9 mouse cellular contexts compared by ENCODE assay signal in the genomic region with DNA sequence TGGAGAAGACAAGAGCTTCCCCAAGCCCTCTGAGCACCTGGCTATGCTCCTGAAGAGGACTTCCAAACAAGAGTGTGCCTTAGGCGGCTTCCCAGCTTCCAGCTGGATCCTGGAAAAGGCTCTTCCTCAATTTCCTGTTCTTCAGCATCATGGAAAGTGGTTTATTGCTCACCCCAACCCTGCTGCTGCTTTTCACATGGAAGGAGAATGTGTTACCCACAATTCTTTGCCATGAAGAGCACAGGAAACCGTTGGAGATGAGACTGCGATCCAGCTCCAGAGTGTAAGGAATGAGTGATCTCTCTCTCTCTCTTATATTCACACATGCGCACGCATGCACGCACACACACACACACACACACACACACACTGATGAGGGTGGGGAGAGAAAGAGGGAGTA.
DNase-seq lines count a peak whose midpoint lies in the region; ATAC-seq lines count a peak whose summit lies in the region.
"Had no signal": no experiment of that assay in that cellular context is flagged by ENCODE, and none has a peak within 500 bp of the region (broad histone marks: within the 10 kb centered on the region; RNA-seq: fewer than 3 reads in every experiment).

No protein-coding gene starts in this region.

- no peaks in the 10 kb centered on the region for H3K9me3 ChIP-seq in forebrain, embryonic 10.5 days
- H3K9me3 ChIP-seq in forebrain, embryonic 11.5 days (ENCODE audit: control insufficient read depth, low read length) = no peaks in the 10 kb centered on the region
- no peaks in the 10 kb centered on the region for H3K9me3 ChIP-seq in embryonic facial prominence, embryonic 10.5 days
- no peaks in the 10 kb centered on the region for H3K9me3 ChIP-seq in heart, embryonic 13.5 days
- H3K9me3 ChIP-seq in limb, embryonic 12.5 days = no peaks in the 10 kb centered on the region

- 93% methylated on average over 6 of the region's 6 CpGs for WGBS in forebrain, embryonic 10.5 days
- 96% methylated on average over 6 of the region's 6 CpGs for WGBS in forebrain, embryonic 11.5 days
- 90% methylated on average over 6 of the region's 6 CpGs for WGBS in embryonic facial prominence, embryonic 10.5 days
- WGBS in heart, embryonic 13.5 days = 69% methylated on average over 6 of the region's 6 CpGs
- 81% methylated on average over 6 of the region's 6 CpGs for WGBS in limb, embryonic 12.5 days

- no peak for DNase-seq in forebrain, embryonic 10.5 days (ENCODE audit: extremely low spot score, low spot score)
- DNase-seq in forebrain, embryonic 11.5 days (ENCODE audit: low spot score) = no peak
- DNase-seq in embryonic facial prominence, embryonic 10.5 days (ENCODE audit: low spot score) = no peak
- DNase-seq in ovary, postnatal 36 days (ENCODE audit: low spot score) = no peak
- no peak for DNase-seq in adrenal gland, adult 2 months
- DNase-seq: cerebellum, adult 8-10 months had no signal

- peak overlapping the region; percentile 48; the same call in 1 of the 2 replicates for H3K27ac ChIP-seq in forebrain, embryonic 10.5 days
- H3K27ac ChIP-seq in forebrain, embryonic 11.5 days (ENCODE audit: low read depth, low read length) = no peak overlapping the region
- H3K27ac ChIP-seq in embryonic facial prominence, embryonic 10.5 days (replicated peaks) = peak overlapping the region; percentile 70
- H3K27ac ChIP-seq in heart, embryonic 13.5 days (replicated peaks) = peak overlapping the region; percentile 97
- H3K27ac ChIP-seq in limb, embryonic 12.5 days = peak overlapping the region; percentile 81

- no peak overlapping the region for H3K4me2 ChIP-seq in forebrain, embryonic 11.5 days (ENCODE audit: low read depth, low read length, severe bottlenecking)
- 0 out of 2 replicates have a peak overlapping the region, but pooled peaks have one; percentile 8 for H3K4me2 ChIP-seq in heart, embryonic 13.5 days
- H3K4me2 ChIP-seq in limb, embryonic 12.5 days = no peak overlapping the region

- no peak for ATAC-seq in forebrain, embryonic 11.5 days (replicated peaks; ENCODE audit: low FRiP score)
- ATAC-seq in heart, embryonic 13.5 days (ENCODE audit: extremely low read depth, insufficient number of reproducible peaks, low FRiP score, low TSS enrichment) = no peak
- no peak for ATAC-seq in limb, embryonic 12.5 days (ENCODE audit: insufficient number of reproducible peaks, insufficient read depth, low FRiP score, low TSS enrichment, low read depth)
- ATAC-seq in CD4-positive, CD25-positive, alpha-beta regulatory T cell, adult 4 months = no peak

- no peaks in the 10 kb centered on the region for H3K36me3 ChIP-seq in forebrain, embryonic 10.5 days (replicated peaks)
- no peaks in the 10 kb centered on the region for H3K36me3 ChIP-seq in forebrain, embryonic 11.5 days (ENCODE audit: control insufficient read depth, insufficient read depth, low read length)
- no peaks in the 10 kb centered on the region for H3K36me3 ChIP-seq in embryonic facial prominence, embryonic 10.5 days (replicated peaks)
- H3K36me3 ChIP-seq in heart, embryonic 13.5 days = no peaks in the 10 kb centered on the region
- H3K36me3 ChIP-seq in limb, embryonic 12.5 days = no peaks in the 10 kb centered on the region

- peaks cover 22% of the 10 kb centered on the region for H3K4me1 ChIP-seq in forebrain, embryonic 10.5 days
- no peaks in the 10 kb centered on the region for H3K4me1 ChIP-seq in forebrain, embryonic 11.5 days (replicated peaks; ENCODE audit: control insufficient read depth, insufficient read depth, low read length)
- peaks cover 48% of the 10 kb centered on the region for H3K4me1 ChIP-seq in embryonic facial prominence, embryonic 10.5 days
- H3K4me1 ChIP-seq in heart, embryonic 13.5 days = peaks cover 28% of the 10 kb centered on the region
- peaks cover 27% of the 10 kb centered on the region; the same call in 1 of the 2 replicates for H3K4me1 ChIP-seq in limb, embryonic 12.5 days (replicated peaks)

- no peaks in the 10 kb centered on the region for H3K27me3 ChIP-seq in forebrain, embryonic 10.5 days (ENCODE audit: poor library complexity, severe bottlenecking)
- H3K27me3 ChIP-seq in forebrain, embryonic 11.5 days (ENCODE audit: control insufficient read depth, insufficient read depth, low read length) = no peaks in the 10 kb centered on the region
- H3K27me3 ChIP-seq in embryonic facial prominence, embryonic 10.5 days (replicated peaks; ENCODE audit: low read depth, poor library complexity, severe bottlenecking) = no peaks in the 10 kb centered on the region
- no peaks in the 10 kb centered on the region for H3K27me3 ChIP-seq in heart, embryonic 13.5 days (replicated peaks)
- H3K27me3 ChIP-seq in limb, embryonic 12.5 days = no peaks in the 10 kb centered on the region

- H3K4me3 ChIP-seq in forebrain, embryonic 10.5 days = no peak overlapping the region
- H3K4me3 ChIP-seq in forebrain, embryonic 11.5 days (ENCODE audit: low read depth, low read length) = no peak overlapping the region
- H3K4me3 ChIP-seq in embryonic facial prominence, embryonic 10.5 days = no peak overlapping the region
- H3K4me3 ChIP-seq in heart, embryonic 13.5 days = no peak overlapping the region
- no peak overlapping the region for H3K4me3 ChIP-seq in limb, embryonic 12.5 days (replicated peaks)

- H3K9ac ChIP-seq in forebrain, embryonic 11.5 days (ENCODE audit: low read length) = no peak overlapping the region
- H3K9ac ChIP-seq in heart, embryonic 13.5 days = peak overlapping the region; percentile 42; the same call in 1 of the 2 replicates
- no peak overlapping the region for H3K9ac ChIP-seq in limb, embryonic 12.5 days (replicated peaks)
